Mouse (Mus musculus): ENCODE data around the gene Clec2l.

GRCm38 (mm10) chr6:38661626-38662025 lies 1.2 kb upstream of the Clec2l start:
- TF ChIP-seq CTCF (IDR thresholded peaks at IDR 0.05; ENCODE audit: insufficient read depth, low read length) (no peak), POLR2A (IDR thresholded peaks at IDR 0.05; ENCODE audit: borderline replicate concordance, extremely low read depth, low read depth, low read length) (no peak)
